Mouse (Mus musculus) left cerebral cortex, adult 9 months (tissue): ENCODE results near the gene Rab4a.
"Not testable (repeated sequence)": the region's sequence is repeated elsewhere in the genome, so short reads cannot be mapped to it uniquely, and the experiment has no call there.

ENCODE experiments used
- DNase-seq, 2 experiments: peaks; one replicate each; pipeline ENCODE4 v3.0.0; 2022; ENCODE audit warnings: low spot score in 2 of 2

Rab4a gene

DNA sequence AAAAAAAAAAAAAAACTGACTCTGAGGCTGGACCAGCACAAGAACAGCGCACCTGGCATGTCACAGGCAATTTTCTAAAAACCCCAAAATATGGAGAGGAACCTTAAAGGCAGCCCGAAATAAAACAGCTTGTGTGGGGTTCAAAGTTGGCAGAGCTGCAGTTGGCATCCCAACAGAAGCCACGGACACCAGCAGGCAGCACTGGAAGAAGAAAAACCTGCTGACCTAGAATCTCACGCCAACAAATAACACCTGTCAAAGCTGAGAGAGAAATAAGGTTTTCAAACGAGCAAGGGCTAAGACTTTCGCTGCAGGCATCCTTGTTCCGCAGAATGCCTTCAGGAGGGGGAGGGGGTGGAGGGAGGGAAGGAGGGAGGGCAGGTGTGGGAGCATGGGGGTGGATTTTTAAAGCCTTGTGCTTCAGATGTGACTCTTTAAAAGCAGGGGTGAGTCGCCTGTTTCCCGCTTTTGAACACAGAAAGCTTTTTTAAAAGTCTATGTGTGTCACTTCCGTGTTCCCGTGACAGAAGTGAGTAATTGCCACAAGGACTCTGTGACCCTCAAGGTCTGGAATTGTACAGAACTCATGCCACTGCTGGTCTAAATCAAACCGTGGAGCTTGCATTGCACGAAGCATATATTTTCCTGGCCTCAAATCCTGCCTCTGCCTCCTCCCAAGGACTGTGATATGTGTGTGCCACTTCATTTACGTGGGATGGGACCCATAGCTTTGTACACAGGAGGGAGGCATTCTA, 17.2 kb upstream of the Rab4a start:
- no peak for DNase-seq

- no peak for DNase-seq
Measured at GRCm38 (mm10) chr8:123789461-123789860, 16.3 kb upstream of the Rab4a start.

DNA sequence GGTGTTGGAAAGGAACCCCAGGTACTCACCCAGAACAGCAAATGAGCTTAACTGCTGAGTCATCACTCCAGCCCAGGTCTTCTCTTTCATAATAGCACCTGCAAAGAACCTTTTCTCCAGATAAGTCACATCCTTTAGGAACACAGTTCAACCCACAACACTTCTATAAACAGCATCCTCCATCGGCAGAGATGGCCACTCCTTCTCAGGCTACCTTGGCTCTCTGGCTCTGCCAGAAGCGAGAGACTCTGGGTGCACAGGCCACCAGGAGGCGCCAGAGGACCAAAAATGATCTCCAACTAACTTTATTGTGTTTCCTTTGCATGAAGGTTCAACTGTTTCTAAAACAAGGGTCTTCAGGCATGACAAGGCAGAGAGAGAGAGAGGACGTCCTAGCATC, 15.8 kb upstream of the Rab4a start:
- DNase-seq, result peak in 1 of 2 experiments; percentile 93

- no peak for DNase-seq
Measured at GRCm38 (mm10) chr8:123791101-123791844, 14.5 kb upstream of the Rab4a start.

DNA sequence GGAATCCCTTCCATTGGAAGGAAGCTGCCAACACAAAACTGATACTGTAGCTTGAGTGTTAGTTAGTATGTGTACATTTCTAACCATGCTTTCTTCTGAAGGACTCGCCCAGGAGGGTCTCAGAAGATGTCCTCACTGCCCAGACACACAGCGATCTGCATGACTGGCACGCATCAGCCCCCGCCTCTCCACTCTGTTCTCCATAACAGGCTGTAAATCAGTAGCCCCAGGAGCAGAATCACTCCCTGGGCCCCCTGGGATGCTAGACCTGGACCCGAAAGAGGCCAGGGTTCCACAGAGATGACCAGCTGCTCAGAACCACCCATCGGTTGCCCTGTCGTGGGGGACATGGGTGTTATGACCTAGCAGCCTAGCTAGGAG, 13.9 kb upstream of the Rab4a start:
- no peak for DNase-seq

DNA sequence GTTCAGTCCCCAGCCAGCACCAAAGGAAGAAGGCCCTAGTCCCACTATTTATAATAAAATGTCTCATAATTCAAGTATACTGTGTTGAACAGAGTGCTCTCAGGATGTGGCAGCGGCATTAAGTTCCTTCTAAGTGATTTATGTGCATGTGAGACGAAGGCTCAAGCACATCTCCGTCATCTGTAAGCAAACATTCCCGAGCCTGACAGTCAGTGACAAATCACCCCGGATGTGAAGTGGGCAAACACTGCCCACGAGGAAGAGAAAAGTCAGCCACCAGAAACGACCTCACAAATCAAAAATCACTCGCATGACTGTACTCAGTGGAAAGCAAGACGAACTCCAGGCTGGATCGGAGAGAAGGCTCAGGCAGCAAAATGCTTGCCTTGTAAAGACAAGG, 11.9 kb upstream of the Rab4a start:
- DNase-seq, result no peak

GRCm38 (mm10) chr8:123794766-123795165, 11.0 kb upstream of the Rab4a start:
- DNase-seq, result no peak

DNA sequence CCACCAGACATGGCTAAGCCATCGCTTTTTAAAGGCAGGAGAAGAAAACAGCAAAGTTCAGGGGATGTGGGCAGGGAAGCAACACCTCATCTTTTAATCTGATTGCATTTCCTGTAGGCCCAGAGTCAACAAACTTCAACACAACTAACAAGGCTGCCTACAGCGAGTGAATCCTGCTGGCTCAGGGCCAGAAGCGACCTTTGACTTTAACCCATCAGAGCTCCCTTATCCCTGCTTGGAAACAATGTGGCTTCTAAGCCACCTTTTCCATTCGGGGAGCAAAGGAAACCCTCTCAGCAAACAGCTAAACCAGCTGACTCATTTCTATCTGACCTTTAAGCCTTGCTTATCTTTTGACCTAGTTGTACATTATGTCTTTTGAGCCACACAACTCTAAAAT, 9.0 kb upstream of the Rab4a start:
- no peak for DNase-seq

- DNase-seq, result no peak
Measured at GRCm38 (mm10) chr8:123797928-123798327, 7.9 kb upstream of the Rab4a start.

- no peak for DNase-seq
Measured at GRCm38 (mm10) chr8:123799434-123799833, 6.4 kb upstream of the Rab4a start.

DNA sequence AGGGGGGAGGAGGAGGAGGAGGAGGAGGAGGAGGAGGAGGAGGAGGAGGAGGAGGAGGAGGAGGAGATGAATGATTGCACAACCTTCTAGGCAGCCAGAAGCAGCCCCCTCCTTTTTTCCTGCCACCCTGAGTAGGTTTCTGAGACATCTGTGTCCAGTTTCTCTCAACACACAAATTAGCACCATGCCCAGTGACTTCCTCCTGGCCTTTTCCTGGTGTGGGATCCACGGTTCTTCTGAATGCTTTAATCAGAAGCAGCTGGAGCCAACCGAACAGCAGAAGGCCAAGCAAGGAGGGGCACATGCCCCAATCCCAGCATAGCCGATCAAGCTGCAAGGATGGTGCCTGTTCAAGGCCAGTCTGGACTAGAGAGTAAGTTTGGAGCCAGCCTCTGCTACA, 5.9 kb upstream of the Rab4a start:
- DNase-seq, result no peak

DNA sequence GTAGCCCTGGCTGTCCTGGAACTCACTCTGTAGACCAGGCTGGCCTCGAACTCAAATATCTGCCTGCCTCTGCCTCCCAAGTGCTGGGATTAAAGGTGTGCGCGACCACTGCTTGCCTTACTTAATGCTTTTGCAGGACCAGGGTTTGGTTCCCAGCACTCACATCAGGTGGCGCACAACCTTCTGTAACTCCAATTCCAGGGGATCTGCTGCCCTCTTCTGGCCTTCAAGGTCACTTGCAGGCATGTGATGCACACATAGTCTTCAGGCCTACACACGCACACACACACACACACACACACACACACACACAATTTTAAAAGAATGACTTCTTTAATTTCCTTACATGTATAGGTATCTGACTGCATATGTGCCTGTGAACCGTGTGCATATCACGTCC, 4.9 kb upstream of the Rab4a start:
- no peak for DNase-seq

DNA sequence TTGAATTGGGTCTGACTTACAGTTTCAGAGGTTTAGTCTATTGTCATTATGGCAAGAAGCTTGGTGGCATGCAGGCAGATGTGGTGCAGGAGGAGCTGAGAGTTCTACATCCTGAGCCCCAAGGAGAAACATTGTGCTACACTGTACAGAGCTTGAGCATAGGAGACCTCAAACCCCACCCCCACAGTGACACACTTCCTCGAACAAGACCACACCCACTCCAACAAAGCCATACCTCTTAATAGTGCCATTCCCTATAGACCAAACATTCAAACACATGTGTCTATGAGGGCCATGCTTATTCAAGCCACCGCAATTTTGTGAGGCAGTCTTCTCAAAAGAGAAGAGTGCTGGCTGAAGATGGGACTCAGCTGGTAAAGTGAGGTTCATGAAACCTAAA, 4.2 kb upstream of the Rab4a start:
- DNase-seq, result no peak

DNA sequence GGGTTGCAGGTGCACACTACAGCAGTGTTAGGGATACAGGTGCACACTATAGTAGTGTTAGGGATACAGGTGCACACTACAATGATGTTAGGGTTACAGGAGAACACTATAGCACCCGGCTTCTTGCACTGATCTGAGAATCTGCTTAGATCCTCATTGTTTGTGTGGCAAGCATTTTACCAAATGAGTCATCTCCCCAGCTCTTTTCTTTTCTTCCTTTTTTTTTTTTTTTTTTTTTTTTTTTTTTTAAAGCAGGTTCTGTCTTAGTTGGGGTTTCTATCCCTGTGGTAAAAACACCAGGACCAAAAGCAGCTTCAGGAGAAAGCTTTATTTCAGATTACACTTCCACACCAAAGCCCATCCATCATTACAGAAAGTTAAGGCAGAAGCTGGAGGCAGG, 2.1 kb upstream of the Rab4a start:
- DNase-seq, result no peak

DNA sequence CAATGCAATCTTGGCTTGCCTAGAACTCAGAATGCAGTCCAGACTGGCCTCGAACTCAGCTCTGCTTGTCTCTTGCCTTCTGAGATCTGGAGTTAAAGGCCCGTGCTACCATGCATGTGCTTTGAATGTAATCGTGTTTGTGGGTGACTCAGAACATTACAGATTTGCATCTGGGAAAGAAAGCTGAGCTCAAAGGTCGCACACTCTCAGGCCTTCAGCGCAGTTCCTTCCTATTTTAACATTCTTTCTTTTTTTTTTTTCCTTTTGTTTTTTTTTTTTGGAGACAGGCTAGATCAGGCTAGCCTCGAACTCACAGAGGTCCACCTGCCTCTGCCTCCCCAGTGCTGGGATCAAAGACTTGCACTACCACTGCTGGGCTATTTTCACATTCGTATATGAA, 1.2 kb upstream of the Rab4a start:
- no peak for DNase-seq

- no peak for DNase-seq
Measured at GRCm38 (mm10) chr8:123805209-123805717, 522 bp upstream of the Rab4a start.

- no peak for DNase-seq
Measured at GRCm38 (mm10) chr8:123806374-123806935, 670 bp downstream of the Rab4a start.

GRCm38 (mm10) chr8:123807024-123807431, 1.2 kb downstream of the Rab4a start:
- no peak for DNase-seq

- DNase-seq, result no peak
Measured at GRCm38 (mm10) chr8:123807852-123808573, 2.2 kb downstream of the Rab4a start.

- no peak for DNase-seq
Measured at GRCm38 (mm10) chr8:123808671-123809070, 2.9 kb downstream of the Rab4a start.

- DNase-seq, result not testable (repeated sequence)
Measured at GRCm38 (mm10) chr8:123809342-123809741, 3.6 kb downstream of the Rab4a start.

- DNase-seq, result no peak
Measured at GRCm38 (mm10) chr8:123812227-123812626, 6.4 kb downstream of the Rab4a start.
